Mouse (Mus musculus) right cerebral cortex, postnatal 36 days (tissue): ENCODE data around the gene Wdpcp.

Experiments used
- DNase-seq, 2 experiments: peaks; one replicate each; pipeline ENCODE4 v3.0.0; 2022; ENCODE audit warnings: low spot score in 2 of 2, mixed read lengths in 1 of 2

The Wdpcp gene

DNA sequence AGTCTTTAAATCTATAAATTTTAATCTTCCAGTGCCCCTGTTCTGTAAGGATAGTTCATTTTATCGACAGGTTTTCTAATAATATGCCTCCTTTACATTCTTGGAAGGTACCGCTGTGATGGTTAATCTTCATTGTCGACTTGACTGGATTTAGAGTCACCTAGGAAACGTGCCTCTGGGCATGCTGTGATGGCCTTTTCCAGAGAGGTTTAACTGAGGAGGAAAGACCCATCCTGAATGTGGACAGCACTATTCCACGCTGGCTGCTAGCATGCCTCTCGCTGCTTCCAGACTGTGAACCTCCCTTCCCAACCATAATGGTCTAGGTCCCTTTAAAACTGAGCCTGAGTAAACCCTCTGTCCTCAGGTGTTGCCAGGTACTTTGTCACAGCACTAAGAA, 163.2 kb downstream of the Wdpcp start:
- no peak for DNase-seq

DNA sequence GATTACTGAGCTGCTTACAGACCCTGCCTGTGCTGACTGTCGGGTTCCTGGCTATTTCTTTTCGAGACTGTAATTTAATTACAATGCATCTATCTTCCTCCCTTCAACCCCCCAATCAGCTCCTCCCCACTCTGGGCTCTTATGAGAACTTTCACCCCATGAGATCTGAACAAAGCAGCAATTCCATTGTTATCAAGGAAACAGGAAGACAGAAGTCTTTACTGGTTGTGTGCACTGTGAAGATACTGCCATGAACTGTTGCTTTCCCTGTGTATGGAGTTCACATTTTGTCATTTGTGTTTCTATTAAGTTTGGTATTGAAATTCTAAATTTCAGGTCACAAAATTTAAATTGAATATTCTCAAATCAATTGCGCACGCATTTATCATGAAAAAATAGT, 177.5 kb downstream of the Wdpcp start:
- DNase-seq: no peak

DNA sequence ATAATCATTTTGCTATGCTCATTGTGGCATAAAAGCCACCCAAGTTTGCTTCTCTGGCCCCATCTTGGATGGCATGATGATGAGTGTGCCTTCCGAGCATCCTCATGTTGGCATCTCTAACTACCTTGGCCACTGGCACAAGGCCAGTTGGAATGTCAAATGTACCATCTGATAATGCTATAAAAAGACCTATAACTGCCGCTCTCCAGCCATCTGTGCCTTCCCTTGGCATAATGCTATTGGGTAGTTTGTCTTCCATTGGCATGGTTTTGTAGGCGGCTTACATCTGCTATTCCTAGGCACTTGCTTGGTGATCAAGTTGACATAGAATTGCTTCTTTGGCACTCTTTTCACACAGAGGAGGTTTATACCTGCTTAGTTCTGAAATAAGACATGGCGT, 191.2 kb downstream of the Wdpcp start:
- no peak for DNase-seq

DNA sequence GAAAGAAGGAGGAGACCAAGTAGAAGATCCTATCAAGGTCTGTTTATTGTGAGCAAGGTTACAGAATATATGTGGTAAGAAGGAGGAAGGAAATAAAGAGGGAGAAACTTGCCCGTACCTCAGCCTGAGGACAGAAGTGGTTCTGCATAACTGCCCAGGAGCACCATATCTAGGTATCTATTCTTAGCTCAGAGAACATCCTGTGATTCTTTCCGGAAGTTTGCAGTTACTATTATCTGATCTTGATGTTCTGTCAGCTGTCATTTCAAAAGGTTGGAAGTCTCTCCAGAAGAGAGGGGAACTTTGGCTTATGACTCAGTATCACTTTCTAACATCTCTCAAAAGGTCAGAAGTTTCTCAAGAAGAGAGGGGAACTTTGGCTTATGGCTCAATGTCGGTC, 216.8 kb downstream of the Wdpcp start:
- DNase-seq: no peak

DNA sequence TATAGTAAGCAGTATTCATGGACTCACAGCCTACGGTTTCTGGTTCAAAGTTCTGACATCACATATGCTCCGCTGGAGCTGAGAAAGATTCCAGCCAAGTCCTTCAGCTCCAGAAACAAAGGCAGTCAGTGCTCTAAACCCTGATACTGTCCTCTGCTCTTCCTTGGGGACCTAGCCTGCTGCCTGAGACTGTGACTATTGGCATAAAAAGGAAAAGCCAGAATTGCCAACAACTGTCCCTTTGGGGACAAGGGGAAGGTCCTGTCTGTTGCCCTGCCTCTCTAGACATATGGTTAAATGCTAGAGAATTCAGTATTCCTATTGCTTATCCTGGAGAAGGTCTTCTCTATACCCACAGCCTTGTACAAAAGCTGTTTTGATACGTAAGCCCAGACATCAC, 252.9 kb downstream of the Wdpcp start:
- DNase-seq: no peak

DNA sequence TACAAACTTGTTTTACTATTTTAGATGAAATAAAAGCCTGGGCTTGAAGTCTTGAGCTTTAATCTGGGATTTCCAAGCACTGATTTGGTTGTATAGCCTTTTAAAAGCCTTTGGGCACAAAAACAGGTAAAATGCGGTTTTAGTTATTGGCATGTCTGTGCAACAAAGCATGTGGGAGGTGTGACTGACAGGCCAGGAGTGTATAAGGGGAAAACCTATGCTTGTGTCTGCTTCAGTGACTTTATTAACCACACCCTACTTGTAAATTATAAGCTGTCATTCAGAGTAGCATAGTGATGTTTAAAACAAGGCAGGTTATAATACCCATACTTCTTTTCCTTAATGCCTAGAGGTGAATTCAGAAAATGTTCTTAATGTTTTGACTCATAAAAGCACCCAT, 254.5 kb downstream of the Wdpcp start:
- no peak for DNase-seq

DNA sequence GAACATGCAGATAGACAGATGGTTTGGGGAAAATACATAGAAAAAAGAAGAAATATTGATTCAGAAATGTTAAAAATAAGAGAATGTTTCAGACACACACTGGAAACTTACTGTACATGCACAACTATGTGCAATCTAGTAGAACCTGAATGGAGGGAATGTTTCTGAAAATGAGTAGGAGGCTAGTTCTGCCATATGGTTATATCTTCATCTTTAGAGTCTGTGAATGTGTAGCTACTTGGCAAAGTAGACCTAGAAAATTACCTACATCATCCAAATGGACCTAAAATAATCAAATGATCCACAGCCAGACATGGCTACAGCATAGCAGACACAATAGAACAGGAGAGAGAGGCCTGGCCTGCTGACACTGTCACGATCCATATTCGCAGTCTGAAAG, 275.0 kb downstream of the Wdpcp start:
- DNase-seq: no peak

DNA sequence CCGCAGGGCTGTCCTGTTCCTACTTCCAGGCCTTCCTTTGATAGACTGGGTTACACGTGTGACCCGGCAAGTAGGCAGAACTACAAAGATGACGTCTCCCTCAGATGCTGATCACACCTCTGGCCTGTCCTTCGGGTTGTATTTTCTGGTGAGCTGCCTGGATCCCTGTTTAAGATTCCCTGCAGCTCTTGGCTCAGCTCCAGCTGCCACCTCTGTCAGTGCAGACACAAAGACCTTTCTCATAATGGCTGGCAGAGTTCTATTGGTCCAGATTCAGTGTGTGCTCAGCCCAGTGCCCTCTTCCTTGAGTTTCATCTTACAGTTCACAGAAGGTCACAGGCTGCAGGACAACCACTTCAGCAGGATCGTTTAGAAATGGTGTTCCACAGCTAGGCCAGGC, 292.0 kb downstream of the Wdpcp start:
- no peak for DNase-seq

DNA sequence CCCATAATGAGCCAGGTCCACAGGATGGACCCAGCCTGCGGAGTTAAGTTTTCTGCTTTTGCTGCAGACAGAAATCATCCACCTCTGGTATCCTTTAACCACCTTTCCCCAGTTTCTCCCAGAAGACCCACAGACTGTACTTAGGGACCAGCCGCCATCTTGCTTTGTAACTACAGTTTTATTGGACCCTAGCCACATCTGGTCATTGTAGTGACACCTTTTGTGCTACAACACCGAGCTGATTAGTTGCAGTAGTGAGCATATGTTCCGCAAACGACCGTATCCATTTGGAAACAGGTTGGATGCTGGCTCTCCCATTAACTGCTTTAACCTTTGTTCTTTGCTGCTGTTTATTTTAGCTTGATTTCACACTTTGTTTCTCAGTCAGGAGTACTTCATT, 292.5 kb downstream of the Wdpcp start:
- no peak for DNase-seq

DNA sequence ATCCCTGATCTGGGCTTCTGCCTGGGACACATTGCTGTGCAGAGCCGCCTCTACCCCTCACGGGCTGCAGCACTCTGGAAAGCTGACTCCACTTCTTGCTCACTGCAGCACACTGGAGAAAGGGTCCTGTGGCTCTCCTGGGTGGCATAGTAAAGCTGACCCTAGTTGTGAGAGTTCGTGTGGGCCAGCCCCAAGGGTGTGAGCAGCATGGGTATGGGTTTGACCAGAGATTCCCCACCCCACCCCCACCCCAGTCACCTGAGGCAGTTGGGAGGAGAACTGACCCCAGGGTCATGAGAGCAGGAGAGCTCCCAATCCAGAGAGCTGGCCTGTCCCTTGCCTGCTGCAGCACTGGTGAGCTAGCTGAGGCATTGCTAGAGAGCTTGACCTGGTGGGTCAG, 296.6 kb downstream of the Wdpcp start:
- DNase-seq: no peak

DNA sequence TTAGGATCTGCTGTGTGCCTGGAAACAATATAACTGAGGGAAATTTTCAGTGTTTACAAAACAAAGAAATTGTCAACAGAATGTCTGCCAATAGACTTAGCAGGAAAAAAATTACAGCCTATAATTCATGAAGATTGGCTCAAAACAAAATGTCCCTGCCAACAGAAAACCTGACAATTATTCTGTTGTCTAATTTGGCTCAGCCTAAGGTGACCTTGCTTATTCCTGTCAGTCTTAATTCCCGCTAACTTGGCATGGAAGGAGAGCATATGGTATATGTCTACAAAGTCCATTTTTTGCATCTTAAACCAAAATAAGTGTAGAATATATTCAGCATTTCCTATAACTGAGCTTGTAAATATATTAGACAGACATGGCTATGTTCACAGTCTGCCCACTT, 298.8 kb downstream of the Wdpcp start:
- no peak for DNase-seq

DNA sequence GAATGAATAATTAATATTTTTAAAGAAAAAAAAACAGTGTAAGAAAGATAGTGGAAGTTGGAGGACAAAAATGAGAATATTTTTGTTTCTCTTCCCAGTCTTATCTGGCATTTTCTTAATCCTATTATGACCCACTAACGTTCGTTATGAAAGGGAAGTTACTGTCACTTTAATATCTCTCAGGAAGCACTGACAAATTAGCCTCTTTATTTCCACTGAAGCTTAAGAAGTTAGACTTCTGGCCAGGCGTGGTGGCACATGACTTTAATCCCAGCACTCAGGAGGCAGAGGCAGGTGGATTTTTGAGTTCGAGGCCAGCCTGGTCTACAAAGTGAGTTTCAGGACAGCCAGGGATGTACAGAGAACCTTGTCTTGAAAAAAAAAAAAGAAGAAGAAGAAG, 299.7 kb downstream of the Wdpcp start:
- DNase-seq: no peak

DNA sequence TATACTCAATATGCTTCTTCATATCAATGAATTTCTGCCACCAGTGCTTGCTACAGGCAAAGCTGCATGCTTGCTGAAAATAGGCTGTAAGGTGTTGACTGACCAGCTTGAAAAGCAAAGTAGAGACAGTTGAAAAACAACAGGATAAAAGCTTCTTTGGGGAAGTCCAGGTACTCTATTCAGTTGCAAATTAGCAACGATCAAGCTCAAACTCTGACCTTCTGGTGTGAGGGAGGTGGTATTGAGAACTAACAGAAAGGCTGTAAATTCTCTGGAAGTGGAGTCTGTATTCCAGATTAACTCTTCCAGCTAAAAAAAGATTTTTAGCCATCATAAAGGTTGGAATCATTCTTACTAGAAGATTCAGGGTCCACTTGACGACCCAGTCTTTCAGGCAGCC, 303.0 kb downstream of the Wdpcp start:
- no peak for DNase-seq

DNA sequence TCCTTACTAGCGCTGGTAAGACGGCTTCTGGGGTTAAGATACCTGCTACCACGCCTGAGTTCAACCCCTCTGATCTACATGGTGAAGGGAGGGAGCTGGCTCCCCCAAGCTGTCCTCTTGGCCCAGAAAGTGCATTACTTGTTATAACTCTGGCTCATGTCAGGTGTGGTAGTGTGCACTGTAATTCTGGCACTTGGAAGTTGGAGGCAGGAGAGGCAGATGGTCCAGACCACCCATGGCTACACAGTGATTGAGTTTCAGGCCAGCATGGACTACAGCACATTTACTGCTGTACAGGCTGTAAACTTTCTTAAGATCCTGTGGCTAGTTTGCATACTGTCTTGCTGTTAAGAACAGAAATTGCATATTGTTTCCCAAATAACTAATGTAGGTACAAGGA, 322.7 kb downstream of the Wdpcp start:
- DNase-seq: no peak

DNA sequence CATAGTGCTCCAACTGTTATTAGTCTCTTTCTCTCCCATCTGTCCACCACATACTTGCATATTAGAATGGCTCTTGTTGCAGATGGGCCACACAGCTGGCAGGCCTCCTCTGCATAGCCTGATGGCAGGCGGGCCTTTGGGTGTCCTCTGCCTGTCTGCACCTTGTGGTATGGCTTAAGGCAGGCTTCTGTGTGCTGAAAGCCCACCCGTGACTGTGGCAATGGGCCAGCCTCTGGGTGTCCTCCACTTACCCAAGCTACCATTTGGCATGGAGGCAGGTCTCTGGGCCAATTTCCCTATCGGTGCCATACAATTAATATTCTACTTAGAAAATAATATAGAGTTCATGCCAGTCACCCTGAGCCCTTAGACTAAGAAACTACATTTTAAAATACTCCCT, 350.5 kb downstream of the Wdpcp start:
- DNase-seq: no peak
